Mouse (Mus musculus) hindbrain, embryonic 14.5 days (tissue): ENCODE measurements around the gene Axdnd1. TPM values are rescaled to one million over a fixed set of nuclear protein-coding genes. Genes with fewer than 3 reads are reported as not detected.

Experiments used
- ATAC-seq: fragments of 200-750 bp; cut with Nextera tagmentation; 2 replicates; pipeline ENCODE4 v1.8.0; 2017; ENCODE audit warnings: moderate number of reproducible peaks, mild to moderate bottlenecking, moderate TSS enrichment, moderate library complexity; ENCODE audit not compliant: low FRiP score
- DNase-seq: peaks from one replicate; pipeline ENCODE4 v3.0.0-alpha.2; 2015; ENCODE audit warnings: low spot score
- H3K27ac ChIP-seq: fragments of 300-500 bp; sonication (generic); 2 replicates; pipeline ENCODE4 v1.5.1; 2014; ENCODE audit warnings: mild to moderate bottlenecking, moderate library complexity
- H3K27me3 ChIP-seq: fragments of 300-500 bp; sonication (generic); 2 replicates; pipeline ENCODE4 v1.6.1; 2014; ENCODE audit warnings: mild to moderate bottlenecking, low read length, mixed read lengths; ENCODE audit not compliant: control insufficient read depth, insufficient read depth
- H3K36me3 ChIP-seq: fragments of 300-500 bp; sonication (generic); replicated peaks from 2 replicates; pipeline ENCODE4 v1.6.1; 2014; ENCODE audit not compliant: control insufficient read depth, insufficient read depth
- H3K4me1 ChIP-seq: fragments of 300-500 bp; sonication (generic); replicated peaks from 2 replicates; pipeline ENCODE4 v1.6.1; 2014; ENCODE audit warnings: antibody characterized with exemption, low read length, mixed read lengths; ENCODE audit not compliant: control insufficient read depth, insufficient read depth
- H3K4me2 ChIP-seq: fragments of 300-500 bp; sonication (generic); replicated peaks from 2 replicates; pipeline ENCODE4 v1.6.1; 2014; ENCODE audit warnings: mild to moderate bottlenecking, moderate library complexity
- H3K4me3 ChIP-seq: fragments of 300-500 bp; sonication (generic); replicated peaks from 2 replicates; pipeline ENCODE4 v1.5.1; 2014; ENCODE audit warnings: mild to moderate bottlenecking, low read length
- H3K9ac ChIP-seq: fragments of 300-500 bp; sonication (generic); 2 replicates; pipeline ENCODE4 v1.6.1; 2014
- H3K9me3 ChIP-seq: fragments of 300-500 bp; sonication (generic); 2 replicates; pipeline ENCODE4 v1.6.1; 2016; ENCODE audit warnings: low read length; ENCODE audit not compliant: control insufficient read depth
- WGBS: fragments of 180-500 bp; shearing (Covaris S2); extraction: QIAGEN DNeasy Blood & Tissue Kit; methylation state at CpG from one replicate; pipeline ENCODE4 v1.1.7; 2014; 5-methylcytosine and 5-hydroxymethylcytosine counted together
- polyA plus RNA-seq: library from polyadenylated mRNA; unstranded; fragments of >200 nt; fragmentation: Nextera tagmentation; extraction: Ambion mirVana; gene quantifications from 2 replicates; pipeline ENCODE4 v1.2.1, GENCODE M21; 2014

The Axdnd1 gene
- polyA plus RNA-seq, 1 experiment from 2014 or later: 0.27 TPM

GRCm38 (mm10) chr1:156460216-156460615 lies 39.3 kb upstream of the Axdnd1 start:
- H3K9ac ChIP-seq: no peak overlapping the region
- no peaks in the 10 kb centered on the region for H3K9me3 ChIP-seq
- H3K36me3 ChIP-seq: no peaks in the 10 kb centered on the region
- no peaks in the 10 kb centered on the region for H3K4me1 ChIP-seq
- H3K27me3 ChIP-seq: no peaks in the 10 kb centered on the region
- no peak overlapping the region for H3K4me3 ChIP-seq
- ATAC-seq (no peak), DNase-seq (no peak)
- WGBS: 96% methylated on average over 4 of the region's 4 CpGs
- H3K27ac ChIP-seq: no peak overlapping the region
- no peak overlapping the region for H3K4me2 ChIP-seq

- DNase-seq (no peak), ATAC-seq (no peak)
- Histone ChIP-seq H3K9me3 (no peaks in the 10 kb centered on the region), H3K4me3 (no peak overlapping the region), H3K4me1 (no peaks in the 10 kb centered on the region), H3K27ac (no peak overlapping the region), H3K4me2 (no peak overlapping the region), H3K27me3 (no peaks in the 10 kb centered on the region), H3K36me3 (no peaks in the 10 kb centered on the region), H3K9ac (no peak overlapping the region)
- WGBS: 86% methylated on average over 3 of the region's 3 CpGs
Observed at GRCm38 (mm10) chr1:156459690-156460089, 38.7 kb upstream of the Axdnd1 start.

- WGBS: 87% methylated on average over 8 of the region's 8 CpGs
- ATAC-seq (no peak), DNase-seq (no peak)
- Histone ChIP-seq H3K4me3 (no peak overlapping the region), H3K4me1 (no peaks in the 10 kb centered on the region), H3K27ac (no peak overlapping the region), H3K9ac (no peak overlapping the region), H3K27me3 (no peaks in the 10 kb centered on the region), H3K36me3 (no peaks in the 10 kb centered on the region), H3K9me3 (no peaks in the 10 kb centered on the region), H3K4me2 (no peak overlapping the region)
Observed at GRCm38 (mm10) chr1:156458391-156459060, 37.6 kb upstream of the Axdnd1 start.

- Histone ChIP-seq H3K4me1 (no peaks in the 10 kb centered on the region), H3K27ac (no peak overlapping the region), H3K36me3 (no peaks in the 10 kb centered on the region), H3K4me3 (no peak overlapping the region), H3K27me3 (no peaks in the 10 kb centered on the region), H3K4me2 (no peak overlapping the region), H3K9ac (no peak overlapping the region), H3K9me3 (no peaks in the 10 kb centered on the region)
- DNase-seq (no peak), ATAC-seq (no peak)
- WGBS: 89% methylated on average over 2 of the region's 2 CpGs
Observed at GRCm38 (mm10) chr1:156455005-156455758, 34.2 kb upstream of the Axdnd1 start.

GRCm38 (mm10) chr1:156454384-156454783 lies 33.4 kb upstream of the Axdnd1 start:
- Histone ChIP-seq H3K4me3 (no peak overlapping the region), H3K27me3 (no peaks in the 10 kb centered on the region), H3K9ac (no peak overlapping the region), H3K4me2 (no peak overlapping the region), H3K36me3 (no peaks in the 10 kb centered on the region), H3K27ac (no peak overlapping the region), H3K9me3 (no peaks in the 10 kb centered on the region), H3K4me1 (no peaks in the 10 kb centered on the region)
- no peak for ATAC-seq
- WGBS: 66% methylated on average over 7 of the region's 7 CpGs
- no peak for DNase-seq

- Histone ChIP-seq H3K4me3 (no peak overlapping the region), H3K9me3 (no peaks in the 10 kb centered on the region), H3K36me3 (no peaks in the 10 kb centered on the region), H3K4me2 (no peak overlapping the region), H3K9ac (no peak overlapping the region), H3K27me3 (no peaks in the 10 kb centered on the region), H3K4me1 (no peaks in the 10 kb centered on the region), H3K27ac (no peak overlapping the region)
- DNase-seq (no peak), ATAC-seq (no peak)
- WGBS: 78% methylated on average over 10 of the region's 10 CpGs
Observed at GRCm38 (mm10) chr1:156453876-156454275, 32.9 kb upstream of the Axdnd1 start.

- Histone ChIP-seq H3K27me3 (no peaks in the 10 kb centered on the region), H3K27ac (no peak overlapping the region), H3K9me3 (no peaks in the 10 kb centered on the region), H3K9ac (no peak overlapping the region), H3K4me2 (no peak overlapping the region), H3K4me1 (no peaks in the 10 kb centered on the region), H3K4me3 (no peak overlapping the region), H3K36me3 (no peaks in the 10 kb centered on the region)
- ATAC-seq: no peak
- 36% methylated on average over 4 of the region's 4 CpGs for WGBS
- no peak for DNase-seq
Observed at GRCm38 (mm10) chr1:156450478-156450877, 29.5 kb upstream of the Axdnd1 start.

- Histone ChIP-seq H3K9ac (no peak overlapping the region), H3K27me3 (no peaks in the 10 kb centered on the region), H3K27ac (no peak overlapping the region), H3K4me1 (no peaks in the 10 kb centered on the region), H3K4me3 (no peak overlapping the region), H3K36me3 (no peaks in the 10 kb centered on the region), H3K4me2 (no peak overlapping the region), H3K9me3 (no peaks in the 10 kb centered on the region)
- WGBS: 77% methylated on average over 17 of the region's 17 CpGs
- no peak for DNase-seq
- no peak for ATAC-seq
Observed at GRCm38 (mm10) chr1:156449691-156450090, 28.7 kb upstream of the Axdnd1 start.

GRCm38 (mm10) chr1:156449089-156449488 lies 28.1 kb upstream of the Axdnd1 start:
- Histone ChIP-seq H3K27ac (no peak overlapping the region), H3K27me3 (no peaks in the 10 kb centered on the region), H3K9me3 (no peaks in the 10 kb centered on the region), H3K9ac (no peak overlapping the region), H3K4me2 (no peak overlapping the region), H3K4me3 (no peak overlapping the region), H3K36me3 (no peaks in the 10 kb centered on the region), H3K4me1 (no peaks in the 10 kb centered on the region)
- no peak for ATAC-seq
- DNase-seq: no peak
- 91% methylated on average over 7 of the region's 7 CpGs for WGBS
